Mouse (Mus musculus) frontal cortex, postnatal 36 days (tissue): ENCODE measurements around the gene Xrn2.

Experiments
- DNase-seq, 2 experiments: peaks; one replicate each; pipeline ENCODE4 v3.0.0; 2022; ENCODE audit warnings: low spot score in 2 of 2

Xrn2 gene

GRCm38 (mm10) chr2:147053229-147053892, 40.6 kb downstream of the Xrn2 start:
- DNase-seq: no peak

GRCm38 (mm10) chr2:147067480-147068246, 54.9 kb downstream of the Xrn2 start:
- no peak for DNase-seq

GRCm38 (mm10) chr2:147069077-147069476, 56.3 kb downstream of the Xrn2 start:
- DNase-seq: no peak

- no peak for DNase-seq
Measured at GRCm38 (mm10) chr2:147070305-147070704, 57.5 kb downstream of the Xrn2 start.

GRCm38 (mm10) chr2:147073962-147074361, 61.2 kb downstream of the Xrn2 start:
- no peak for DNase-seq

GRCm38 (mm10) chr2:147074399-147074798, 61.6 kb downstream of the Xrn2 start:
- DNase-seq: no peak

GRCm38 (mm10) chr2:147082391-147082790, 69.6 kb downstream of the Xrn2 start:
- DNase-seq: no peak

GRCm38 (mm10) chr2:147083471-147084365, 70.9 kb downstream of the Xrn2 start:
- peak in 1 of 2 experiments; percentile 24 for DNase-seq

- no peak for DNase-seq
Measured at GRCm38 (mm10) chr2:147084366-147085071, 71.7 kb downstream of the Xrn2 start.

GRCm38 (mm10) chr2:147085072-147085870, 72.5 kb downstream of the Xrn2 start, which contains the start of gene Nkx2-4:
Gene Nkx2-4 (minus strand): TSS chr2:147085445.
- DNase-seq: no peak

- DNase-seq: no peak
Measured at GRCm38 (mm10) chr2:147085937-147086336, 73.1 kb downstream of the Xrn2 start.

- DNase-seq: no peak
Measured at GRCm38 (mm10) chr2:147086441-147086840, 73.6 kb downstream of the Xrn2 start.

GRCm38 (mm10) chr2:147119736-147120135, 106.9 kb downstream of the Xrn2 start:
- DNase-seq: no peak

- no peak for DNase-seq
Measured at GRCm38 (mm10) chr2:147127366-147127765, 114.6 kb downstream of the Xrn2 start.
